Mouse (Mus musculus) left cerebral cortex, adult 9 months (tissue): ENCODE results near the gene Fam166b.

ENCODE experiments used
- DNase-seq, 2 experiments: peaks; one replicate each; pipeline ENCODE4 v3.0.0; 2022; ENCODE audit warnings: low spot score in 2 of 2

Gene Fam166b

GRCm38 (mm10) chr4:43406162-43406971 lies 22.6 kb downstream of the Fam166b start:
- DNase-seq = peak; percentile 40 to 67

GRCm38 (mm10) chr4:43404697-43405096 lies 24.2 kb downstream of the Fam166b start:
- no peak for DNase-seq

- DNase-seq = no peak
These were observed 26.7 kb downstream of the Fam166b start for GRCm38 (mm10) chr4:43402212-43402611.

GRCm38 (mm10) chr4:43401486-43401885 lies 27.4 kb downstream of the Fam166b start:
- no peak for DNase-seq

- DNase-seq = no peak
These were observed 28.0 kb downstream of the Fam166b start for GRCm38 (mm10) chr4:43400976-43401375.

GRCm38 (mm10) chr4:43399391-43400131 lies 29.4 kb downstream of the Fam166b start:
- no peak for DNase-seq

GRCm38 (mm10) chr4:43398829-43399331 lies 30.1 kb downstream of the Fam166b start:
- peak in 1 of 2 experiments; percentile 48 for DNase-seq

- DNase-seq = no peak
These were observed 30.9 kb downstream of the Fam166b start for GRCm38 (mm10) chr4:43398014-43398413.

- no peak for DNase-seq
These were observed 32.6 kb downstream of the Fam166b start for GRCm38 (mm10) chr4:43396381-43396780.

- DNase-seq = no peak
These were observed 33.1 kb downstream of the Fam166b start for GRCm38 (mm10) chr4:43395836-43396235.

GRCm38 (mm10) chr4:43395147-43395546 lies 33.8 kb downstream of the Fam166b start:
- no peak for DNase-seq

- DNase-seq = no peak
These were observed 34.5 kb downstream of the Fam166b start for GRCm38 (mm10) chr4:43394345-43394891.

- no peak for DNase-seq
These were observed 37.3 kb downstream of the Fam166b start for GRCm38 (mm10) chr4:43391521-43392050.

GRCm38 (mm10) chr4:43389845-43390440 lies 39.0 kb downstream of the Fam166b start:
- no peak for DNase-seq

- DNase-seq = no peak
These were observed 39.5 kb downstream of the Fam166b start for GRCm38 (mm10) chr4:43389390-43389789.

- DNase-seq = no peak
These were observed 42.0 kb downstream of the Fam166b start for GRCm38 (mm10) chr4:43386932-43387331.

GRCm38 (mm10) chr4:43384541-43384940 lies 44.4 kb downstream of the Fam166b start:
- no peak for DNase-seq

- DNase-seq = no peak
These were observed 44.9 kb downstream of the Fam166b start for GRCm38 (mm10) chr4:43384083-43384460.

- DNase-seq = no peak
These were observed 45.5 kb downstream of the Fam166b start for GRCm38 (mm10) chr4:43383246-43384082.

- DNase-seq = no peak
These were observed 46.5 kb downstream of the Fam166b start for GRCm38 (mm10) chr4:43382155-43383020.
